Mouse (Mus musculus) embryonic fibroblast, embryonic 13.5 days (primary cell): ENCODE measurements around the gene Naa35.

Source experiments
- CTCF ChIP-seq: IDR thresholded peaks from 2 replicates; pipeline ENCODE4 v1.5.1; 2011; ENCODE audit warnings: mild to moderate bottlenecking, control low read depth, low read length, moderate library complexity, borderline replicate concordance; ENCODE audit not compliant: insufficient read depth
- POLR2A ChIP-seq: IDR thresholded peaks from 2 replicates; pipeline ENCODE4 v1.6.1; 2011; ENCODE audit warnings: low read depth, mild to moderate bottlenecking, control low read depth, low read length, moderate library complexity

- TF ChIP-seq CTCF = no peak
- no peak for TF ChIP-seq POLR2A
Measured at GRCm38 (mm10) chr13:59648598-59648997, 63.5 kb downstream of the Naa35 start.
